Mouse (Mus musculus) forelimb bud, embryonic 11.5 days (tissue): ENCODE data around the gene Atp8a1.

Experiments used
- DNase-seq: peaks from one replicate; pipeline ENCODE4 v3.0.0-alpha.2; 2012; ENCODE audit warnings: low read depth, low spot score

The Atp8a1 gene

DNA sequence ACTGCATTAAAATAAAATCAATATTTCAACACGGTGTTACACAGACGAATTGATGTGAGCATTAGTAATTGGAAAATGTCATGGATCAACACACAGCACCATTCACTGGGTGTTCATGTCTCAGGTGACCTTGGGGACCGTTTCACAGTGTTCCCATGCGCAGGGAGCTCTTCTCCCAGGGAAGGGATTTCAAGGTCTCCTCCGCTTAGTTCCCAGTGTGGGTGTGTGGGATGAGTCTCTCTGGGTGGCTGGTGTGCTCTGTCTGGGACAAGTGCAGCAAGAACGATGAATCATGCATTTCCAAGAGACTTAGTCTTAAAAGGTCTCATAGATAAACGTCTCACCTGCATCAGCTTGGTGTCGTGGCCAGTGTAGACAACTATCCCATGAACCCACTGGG, 78.5 kb downstream of the Atp8a1 start:
- no peak for DNase-seq

DNA sequence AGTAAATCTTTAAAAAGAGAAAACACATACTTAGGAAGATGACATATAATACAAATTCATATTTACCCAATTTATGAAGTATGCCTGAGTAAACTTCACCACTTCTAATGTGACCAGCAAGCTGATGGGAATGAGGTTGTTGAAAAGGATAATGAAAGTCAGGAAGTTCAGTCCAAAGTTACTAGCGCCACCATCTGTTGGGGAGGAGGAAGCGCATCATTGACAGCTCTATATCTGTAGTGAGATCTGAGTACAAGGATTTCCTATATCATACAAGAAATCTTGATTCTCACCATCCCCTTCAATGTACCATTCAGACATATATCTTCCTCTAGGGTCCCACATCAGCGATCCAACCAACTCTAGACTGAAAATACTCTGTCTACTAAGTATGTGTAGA, 82.4 kb downstream of the Atp8a1 start:
- no peak for DNase-seq

DNA sequence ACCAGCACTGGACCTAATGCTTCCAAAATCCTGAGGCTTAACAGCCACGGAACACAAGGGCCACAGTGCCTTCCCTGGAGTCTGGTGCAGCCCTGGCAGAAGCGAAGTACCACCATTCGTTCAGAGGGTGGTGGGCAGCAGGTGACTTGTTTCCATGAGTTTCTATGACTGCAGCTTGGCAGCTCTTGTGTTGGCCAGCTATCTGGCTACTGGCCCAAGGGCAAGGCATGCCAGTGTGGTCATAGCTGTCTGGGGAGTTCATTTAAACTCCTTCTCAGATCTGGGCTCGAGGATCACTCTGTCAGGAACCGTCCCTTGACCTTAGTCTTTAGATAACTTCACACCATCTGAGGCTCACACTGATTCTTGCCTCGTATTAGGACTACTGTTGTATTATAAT, 89.1 kb downstream of the Atp8a1 start:
- DNase-seq, result no peak

DNA sequence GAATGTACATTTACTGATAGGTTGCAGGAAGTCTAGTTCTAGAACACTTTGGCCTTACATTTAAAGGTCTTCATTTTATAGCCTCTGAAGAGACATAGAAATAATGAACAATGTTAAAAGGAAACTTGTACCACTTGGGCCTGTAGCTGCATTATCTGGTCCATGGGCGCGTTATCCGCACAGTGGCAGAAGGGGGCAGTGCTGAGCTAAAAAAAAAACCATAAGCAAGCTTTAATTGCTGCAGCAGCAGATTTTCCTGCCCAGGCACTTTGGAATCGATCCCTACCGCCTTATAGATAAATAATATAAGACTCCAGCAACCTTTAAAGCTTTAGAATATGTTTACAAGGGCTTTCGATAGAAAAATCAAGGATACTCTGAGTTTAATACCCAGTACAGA, 91.1 kb downstream of the Atp8a1 start:
- peak; percentile 41 for DNase-seq

DNA sequence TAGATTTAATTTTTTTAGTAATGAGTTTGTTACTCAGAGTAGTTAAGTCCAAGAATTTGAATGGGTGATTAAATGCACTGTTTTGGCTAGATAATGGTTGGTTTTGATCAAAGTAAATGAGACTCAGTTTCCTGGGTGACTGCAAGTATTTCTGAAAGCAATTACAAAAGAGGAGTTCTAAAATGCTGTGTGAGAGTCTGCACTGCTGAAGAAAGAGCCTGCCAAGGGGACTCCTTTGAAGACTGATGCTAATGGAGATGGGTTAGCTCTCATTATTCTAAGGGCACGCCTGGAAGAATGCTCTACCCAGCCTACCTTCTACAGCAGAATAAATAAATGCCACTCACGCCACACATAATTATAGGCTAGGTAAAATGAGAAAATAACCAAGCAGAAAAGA, 94.2 kb downstream of the Atp8a1 start:
- DNase-seq, result no peak

DNA sequence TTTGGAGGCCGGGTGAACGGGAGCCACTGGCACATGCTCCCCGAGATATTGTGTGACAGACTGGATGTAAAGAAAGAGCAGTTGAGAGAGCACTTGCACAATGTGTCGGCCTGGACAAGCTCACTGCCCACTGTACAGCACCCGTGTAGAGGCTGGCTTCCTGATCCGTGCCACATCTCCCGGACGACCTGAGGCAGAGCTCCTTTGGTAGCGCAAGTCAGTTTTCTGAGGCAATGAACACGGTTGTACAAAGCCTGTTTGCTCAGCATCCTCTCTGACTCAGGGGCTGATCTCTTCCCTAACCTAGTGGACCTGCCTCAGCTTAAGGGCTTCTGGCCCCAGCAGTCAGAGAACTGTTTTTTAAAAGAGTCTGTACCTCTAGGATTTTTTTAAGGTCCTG, 94.6 kb downstream of the Atp8a1 start:
- DNase-seq, result no peak

DNA sequence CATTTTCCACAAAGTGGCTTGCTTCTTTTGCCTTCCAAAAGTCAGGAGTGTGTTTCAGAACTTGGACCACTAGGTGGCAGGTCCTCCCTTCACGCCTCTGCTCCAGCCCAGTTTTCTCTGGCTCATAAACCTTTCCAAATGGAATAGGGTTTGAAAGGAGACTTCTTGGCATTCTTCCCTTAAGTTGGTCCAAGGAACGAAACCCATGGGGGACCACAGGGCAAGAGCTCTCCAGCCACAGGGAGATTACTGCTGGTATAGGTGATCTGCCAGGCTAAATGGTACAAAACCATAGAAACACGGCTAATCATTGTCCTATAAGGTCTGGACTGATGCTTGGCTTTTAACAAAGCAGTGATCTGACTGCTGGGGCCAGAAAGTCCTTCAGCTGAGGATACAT, 95.2 kb downstream of the Atp8a1 start:
- DNase-seq, result peak; percentile 51

DNA sequence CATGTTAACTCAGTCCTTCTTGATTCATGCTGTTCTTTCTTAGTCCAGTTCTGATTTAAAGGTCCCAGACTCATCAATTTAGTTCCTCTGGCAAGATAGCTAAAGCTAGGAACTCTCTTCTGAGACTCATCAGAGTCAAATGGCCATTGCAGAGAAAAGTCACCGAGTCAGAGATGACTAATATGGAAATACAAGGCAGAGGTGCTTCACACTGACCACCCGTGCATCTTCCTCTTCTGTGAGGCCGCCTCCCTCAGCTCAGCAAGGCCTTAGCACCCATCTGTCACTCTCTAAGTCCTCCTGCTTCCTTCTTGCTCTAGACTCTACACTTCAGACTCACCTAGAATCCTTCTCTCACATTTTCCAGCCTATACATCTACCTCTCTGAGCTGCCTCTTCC, 108.0 kb downstream of the Atp8a1 start:
- no peak for DNase-seq

DNA sequence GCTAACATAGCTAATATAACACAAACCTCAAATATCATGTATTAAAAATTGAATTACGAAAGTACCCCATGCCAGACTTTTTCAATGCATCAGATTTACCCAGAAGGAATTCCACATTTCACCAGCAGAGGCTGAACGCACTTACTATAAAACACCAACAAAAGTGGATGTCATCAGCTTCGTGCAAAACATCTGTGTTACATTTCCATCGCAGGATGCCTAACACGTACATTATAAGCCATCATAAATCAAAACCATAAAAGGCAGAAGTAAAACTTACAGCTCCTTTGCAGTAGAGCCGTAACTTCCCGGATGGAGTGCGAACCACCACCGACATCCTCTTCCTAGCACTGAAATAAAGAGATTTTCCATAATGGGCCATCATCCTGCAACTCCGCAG, 109.1 kb downstream of the Atp8a1 start:
- peak; percentile 76 for DNase-seq

DNA sequence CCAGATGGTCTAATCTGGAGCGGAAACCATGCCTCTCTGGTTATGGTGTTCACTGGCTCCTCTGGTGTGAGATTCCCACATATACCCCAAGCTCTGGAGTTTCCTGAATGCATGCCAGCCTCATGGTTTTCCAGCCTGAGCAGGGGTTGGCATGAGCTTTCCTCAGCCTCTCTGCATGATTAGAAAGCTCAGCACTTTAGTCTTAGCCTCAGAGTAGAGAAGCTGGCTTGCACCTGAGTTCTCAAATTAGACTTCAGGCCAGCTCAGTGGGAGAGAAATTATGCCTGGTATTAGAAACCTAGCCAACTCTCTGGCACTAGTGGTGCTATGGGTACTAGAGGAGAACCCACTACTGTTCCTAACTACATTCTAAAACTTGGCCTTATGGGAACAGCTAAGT, 111.5 kb downstream of the Atp8a1 start:
- no peak for DNase-seq

DNA sequence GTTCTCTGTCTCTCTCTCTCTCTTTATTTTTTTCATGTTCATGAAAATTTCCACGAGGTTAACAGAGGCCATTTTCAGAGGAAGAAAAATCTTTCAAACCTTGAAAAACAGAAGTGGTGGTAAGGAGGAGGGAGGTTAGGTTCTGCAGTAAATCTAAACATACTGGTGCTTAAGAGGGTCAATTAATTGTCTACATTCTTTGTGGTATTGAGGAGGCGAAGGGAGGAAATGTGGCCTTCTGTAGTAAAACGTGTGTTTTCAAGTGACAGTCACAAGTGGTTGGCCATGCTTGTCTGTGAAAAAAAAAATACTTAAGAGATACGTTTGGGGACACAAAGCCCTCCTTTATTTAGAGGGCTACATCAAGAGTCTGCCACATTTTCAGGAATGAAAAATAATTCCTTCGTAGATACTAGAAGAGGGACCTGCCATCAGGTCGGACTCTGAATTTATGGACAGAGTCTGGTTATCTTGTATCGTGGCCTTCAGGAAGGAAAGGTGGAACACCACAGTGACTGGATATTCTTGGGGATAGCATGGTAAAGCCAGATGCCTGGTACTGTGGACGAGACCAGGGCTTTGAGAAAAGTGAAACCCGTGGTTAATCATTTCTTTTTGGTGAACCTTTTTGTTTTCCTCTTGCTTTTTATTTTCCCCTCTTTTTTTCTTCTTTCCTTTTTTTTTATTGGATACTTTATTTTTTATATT, 113.5 kb downstream of the Atp8a1 start:
- DNase-seq, result no peak

DNA sequence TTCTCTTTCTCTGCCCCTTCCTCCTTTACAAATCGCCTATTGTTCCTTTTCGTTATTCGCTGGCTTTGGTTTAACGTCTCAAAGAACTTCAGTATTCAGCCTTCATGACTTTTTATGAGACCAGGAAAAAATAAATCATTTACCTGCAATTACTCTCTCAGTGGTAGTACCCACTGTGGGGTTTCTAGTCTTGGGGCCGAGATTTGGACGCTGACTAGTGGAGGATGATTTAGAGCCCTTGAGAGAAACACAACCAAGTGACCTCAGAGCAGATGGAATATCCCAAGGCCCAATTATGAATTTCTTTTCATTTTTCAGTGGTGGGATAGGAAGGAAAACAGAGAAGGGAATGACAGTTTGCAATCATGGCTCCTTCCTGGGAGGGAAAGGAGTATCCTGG, 114.1 kb downstream of the Atp8a1 start:
- peak; percentile 26 for DNase-seq

DNA sequence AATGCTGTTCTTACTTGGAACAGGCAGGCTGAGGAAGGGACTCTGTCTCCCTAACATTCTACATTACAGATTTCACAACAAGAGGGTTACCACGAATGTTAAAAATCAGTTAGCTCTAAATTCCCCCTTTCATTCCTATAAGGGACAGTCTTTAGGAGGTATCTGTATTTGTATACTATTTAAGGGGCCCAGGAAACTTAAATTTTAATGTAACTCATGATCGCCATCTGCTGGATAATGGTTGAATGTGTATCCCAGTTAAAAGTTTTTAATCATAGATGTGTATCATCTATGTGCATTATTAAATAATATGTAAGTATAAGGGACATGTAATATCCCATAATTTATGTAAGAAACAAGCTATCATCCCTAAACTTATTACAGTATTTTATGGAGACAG, 119.5 kb downstream of the Atp8a1 start:
- DNase-seq, result peak; percentile 44

DNA sequence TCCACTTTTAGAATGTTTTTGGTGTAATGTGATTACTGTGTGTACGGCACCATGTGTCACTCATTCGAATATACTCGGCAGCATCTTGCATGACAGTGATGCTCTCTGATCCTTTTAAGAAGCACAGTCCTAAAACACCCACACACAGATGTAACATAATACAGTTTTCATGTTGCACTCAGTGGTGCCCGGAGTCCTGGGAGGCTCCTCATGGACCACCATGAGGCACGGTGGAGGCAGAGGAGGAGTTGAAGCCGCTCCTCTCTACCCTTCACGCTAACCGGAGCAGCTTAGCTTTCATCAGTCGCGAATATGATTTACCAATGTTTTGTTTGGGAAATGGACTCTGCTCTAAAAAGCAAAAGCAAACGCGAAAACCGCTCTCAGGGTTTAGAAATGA, 120.4 kb downstream of the Atp8a1 start:
- DNase-seq, result no peak

DNA sequence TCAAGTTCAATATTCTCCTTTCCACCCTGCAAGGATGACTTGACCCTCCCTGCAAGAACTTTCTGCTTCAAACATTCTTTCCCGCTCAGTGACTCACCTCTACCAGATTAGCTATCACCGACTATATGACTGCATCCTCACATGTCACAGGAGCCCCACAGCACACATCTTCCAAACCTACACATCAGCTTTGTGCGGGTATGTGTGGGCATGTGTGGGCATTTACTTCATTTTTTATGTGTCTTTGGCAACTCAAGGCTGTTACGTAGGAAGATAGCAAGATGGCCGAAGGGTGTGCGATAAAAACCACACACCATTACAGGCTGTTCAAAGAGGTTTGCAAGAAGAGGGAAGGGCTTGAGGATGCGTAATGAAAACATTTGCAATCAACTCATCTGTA, 145.6 kb downstream of the Atp8a1 start:
- no peak for DNase-seq

DNA sequence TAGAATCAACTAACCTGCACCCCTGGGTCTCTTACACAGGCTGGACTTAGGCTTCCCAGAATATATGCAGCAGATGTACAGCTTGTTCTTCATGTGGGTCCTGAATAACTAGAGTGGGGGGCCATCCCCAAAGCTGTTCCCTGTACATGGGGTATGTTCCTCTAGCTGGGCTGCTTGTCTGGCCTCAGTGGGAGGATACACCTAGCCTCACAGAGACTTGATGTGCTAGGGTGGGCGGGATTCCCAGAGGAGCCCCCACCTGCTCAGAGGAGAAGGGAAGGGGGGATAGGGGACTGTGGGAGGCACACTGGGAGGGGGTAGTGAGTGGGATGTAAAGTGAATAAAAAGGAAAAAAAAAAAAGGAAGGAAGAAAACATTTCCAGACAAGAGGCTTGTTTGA, 147.8 kb downstream of the Atp8a1 start:
- DNase-seq, result no peak

DNA sequence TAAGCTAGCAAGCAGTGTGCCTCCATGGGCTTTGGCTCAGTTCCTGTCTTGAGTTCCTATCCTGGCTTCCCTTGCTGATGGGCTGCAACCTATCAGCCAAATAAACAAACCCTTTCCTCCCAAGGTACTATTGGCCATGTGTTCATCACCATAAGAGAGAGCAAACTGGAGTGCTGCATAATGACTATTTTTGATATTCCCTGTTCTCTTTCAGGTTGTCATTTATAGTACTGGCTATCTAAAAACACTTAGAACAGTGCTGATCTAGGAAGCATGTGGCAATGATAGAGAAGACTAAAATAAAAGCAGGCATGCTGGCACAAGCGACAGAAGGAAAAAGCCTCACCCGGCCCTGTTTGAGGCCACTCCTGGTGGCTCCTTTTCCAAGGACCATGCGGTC, 149.1 kb downstream of the Atp8a1 start:
- no peak for DNase-seq

DNA sequence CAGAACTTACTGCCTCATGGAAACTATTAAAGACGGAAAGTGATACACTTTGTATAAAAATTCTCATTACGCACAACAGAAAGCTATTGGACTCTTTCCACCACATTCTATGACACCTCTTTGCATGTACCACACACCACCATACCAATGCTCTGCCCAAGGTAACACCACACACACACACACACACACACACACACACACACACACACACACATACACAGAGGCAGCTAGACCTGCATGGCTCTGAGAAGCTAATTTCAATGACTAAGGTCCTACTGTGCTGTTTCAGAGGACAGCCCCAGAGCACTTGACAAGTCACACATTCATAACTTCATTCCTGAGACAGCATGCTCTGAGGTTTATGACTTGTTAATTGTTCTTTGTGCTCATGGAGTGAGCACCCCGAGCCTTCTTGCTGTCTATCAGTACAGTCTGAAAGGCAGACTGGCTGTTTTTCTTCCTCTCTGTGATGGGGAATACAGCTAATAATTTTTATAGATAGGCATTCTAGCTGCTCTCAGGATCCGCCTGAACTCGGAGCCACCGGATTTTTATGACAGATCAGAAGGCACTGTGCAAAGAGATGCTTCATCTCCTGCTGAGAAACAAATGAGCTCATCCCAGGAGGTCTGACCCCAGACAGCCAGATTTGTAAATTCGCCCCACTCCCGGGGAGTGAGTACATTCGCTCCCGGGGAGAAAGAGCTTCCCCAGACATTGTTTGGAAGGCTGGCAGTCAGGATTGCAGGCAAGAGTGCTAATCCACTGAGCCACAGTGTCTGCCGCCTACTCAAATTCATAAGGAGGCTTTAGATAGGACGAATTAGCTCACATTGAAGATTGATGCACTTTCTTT, 150.3 kb downstream of the Atp8a1 start:
- peak; percentile 20 for DNase-seq

DNA sequence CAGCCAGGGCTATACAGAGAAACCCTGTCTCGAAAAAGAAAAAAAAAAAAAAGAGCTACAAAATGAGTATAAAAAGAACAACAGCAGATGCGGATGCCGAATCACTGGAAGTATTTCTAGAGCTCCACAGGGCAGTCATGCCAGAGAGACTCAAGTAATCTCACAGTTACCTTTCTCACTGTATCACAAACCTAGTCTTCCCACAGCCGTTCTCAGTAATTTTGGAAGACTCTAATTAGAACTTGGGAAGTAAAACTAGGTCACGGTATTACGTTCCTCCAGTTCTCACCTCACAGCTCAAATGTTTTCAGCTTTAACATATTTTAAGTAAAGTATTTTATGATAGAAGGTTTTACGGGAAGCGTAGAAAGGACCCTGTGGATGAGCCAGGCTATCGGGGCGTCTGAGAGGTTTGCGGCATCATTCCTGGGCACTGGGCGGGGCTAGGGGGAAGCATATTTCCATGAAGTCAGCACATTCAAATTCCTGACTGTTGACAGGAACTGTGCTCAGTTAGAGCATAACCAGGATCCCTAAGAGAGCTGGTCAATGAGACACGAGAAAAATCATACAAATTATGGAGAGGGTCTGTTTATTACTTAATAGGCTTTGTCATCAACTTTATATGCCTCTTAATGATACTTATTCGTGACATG, 152.1 kb downstream of the Atp8a1 start:
- DNase-seq, result no peak

DNA sequence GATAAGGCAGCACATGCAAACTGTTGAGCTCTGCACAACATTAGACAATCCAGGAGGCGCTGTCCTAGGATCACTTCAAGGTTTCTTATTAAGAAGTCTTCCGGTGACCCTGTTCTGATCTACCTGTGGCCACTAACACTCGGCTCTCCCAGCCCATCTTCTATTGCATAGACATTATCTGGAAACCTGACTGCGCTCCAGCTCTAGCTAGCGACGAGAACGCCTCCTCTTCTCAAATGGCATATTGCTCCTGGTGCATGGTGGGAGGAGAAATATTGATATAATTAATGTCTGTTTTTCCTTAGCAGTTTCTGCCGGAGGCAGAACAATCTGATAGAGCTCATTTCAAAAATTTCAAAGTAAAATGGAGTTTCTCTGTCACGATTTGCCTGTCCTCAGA, 156.9 kb downstream of the Atp8a1 start:
- DNase-seq, result no peak

DNA sequence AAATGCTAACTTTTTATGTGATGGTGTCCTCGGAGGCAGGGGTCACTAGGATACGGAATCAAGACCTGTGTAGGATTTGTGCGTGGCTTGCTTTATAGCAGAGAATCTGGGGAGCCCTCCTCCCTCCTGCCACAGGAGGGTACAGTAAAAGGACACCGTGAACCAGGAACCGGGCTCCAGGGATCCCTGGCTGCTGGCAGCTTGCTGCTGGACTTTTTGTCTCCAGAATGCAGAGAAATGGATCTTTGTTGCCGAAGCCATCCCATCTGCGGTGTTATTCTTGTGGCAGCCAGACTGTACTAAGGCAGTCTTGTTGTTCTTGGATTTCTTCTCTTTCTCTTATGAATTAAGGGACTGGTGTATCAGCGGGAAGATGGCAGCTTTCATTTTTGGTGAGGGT, 159.2 kb downstream of the Atp8a1 start:
- no peak for DNase-seq

DNA sequence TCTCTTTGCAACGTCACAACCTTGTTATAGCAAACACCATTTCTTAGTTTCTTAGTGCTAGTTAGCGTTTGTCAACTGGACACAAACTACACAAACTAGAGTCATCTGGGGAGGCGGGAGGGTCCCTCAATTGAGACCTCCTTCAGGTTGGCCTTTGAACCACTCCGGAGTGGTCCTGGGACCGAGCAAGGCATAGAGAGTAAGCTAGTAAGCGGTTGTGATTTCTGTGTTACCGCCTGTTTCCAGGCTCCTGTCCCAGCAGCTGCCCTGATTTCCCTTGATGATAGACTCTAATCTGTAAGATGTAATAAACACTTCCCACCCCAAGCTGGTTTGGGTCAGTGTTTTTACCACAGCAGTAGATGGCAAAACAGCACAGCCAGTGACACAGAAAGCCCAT, 161.3 kb downstream of the Atp8a1 start:
- DNase-seq, result no peak

DNA sequence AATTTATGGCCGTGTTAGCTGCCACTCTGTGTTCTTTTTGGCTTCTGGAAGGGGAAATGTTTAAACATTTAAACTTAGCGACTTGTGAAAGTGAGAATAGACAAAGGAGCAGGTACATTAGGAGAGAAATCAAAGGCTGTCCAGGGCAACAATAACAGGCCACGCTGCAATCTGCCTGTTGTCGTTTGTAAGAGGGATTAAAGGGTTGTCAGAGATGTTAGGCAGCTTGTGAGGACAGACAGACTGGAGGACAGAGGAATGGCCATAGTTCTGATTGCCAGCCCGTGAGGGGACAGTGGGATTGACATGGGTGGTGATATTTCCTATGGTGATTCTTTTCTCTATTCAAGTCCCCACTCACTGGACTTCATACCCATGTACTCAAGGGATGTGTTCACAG, 161.8 kb downstream of the Atp8a1 start:
- DNase-seq, result no peak
